Mouse (Mus musculus): Measurements from ENCODE around the gene Hdac4.

Gene Hdac4

GRCm38 (mm10) chr1:92130470-92131100 is 64.9 kb downstream of the Hdac4 start:
- DNase-seq (ENCODE audit: low spot score in 2 of 2): peak; percentile 44 to 53

- DNase-seq (ENCODE audit: low spot score in 2 of 2): no peak
These were observed 65.7 kb downstream of the Hdac4 start for GRCm38 (mm10) chr1:92129751-92130150.

GRCm38 (mm10) chr1:92127785-92128184 is 67.7 kb downstream of the Hdac4 start:
- no peak for DNase-seq (ENCODE audit: low spot score in 2 of 2)

- no peak for DNase-seq (ENCODE audit: low spot score in 2 of 2)
These were observed 68.1 kb downstream of the Hdac4 start for GRCm38 (mm10) chr1:92127366-92127765.

GRCm38 (mm10) chr1:92124497-92125201 is 70.8 kb downstream of the Hdac4 start:
- no peak for DNase-seq (ENCODE audit: low spot score in 2 of 2)

- DNase-seq (ENCODE audit: low spot score in 2 of 2): no peak
These were observed 76.2 kb downstream of the Hdac4 start for GRCm38 (mm10) chr1:92119303-92119702.

- DNase-seq (ENCODE audit: low spot score in 2 of 2): no peak
These were observed 77.9 kb downstream of the Hdac4 start for GRCm38 (mm10) chr1:92117597-92117996.

GRCm38 (mm10) chr1:92116169-92116568 is 79.3 kb downstream of the Hdac4 start:
- DNase-seq (ENCODE audit: low spot score in 2 of 2): no peak

- DNase-seq (ENCODE audit: low spot score in 2 of 2): no peak
These were observed 81.4 kb downstream of the Hdac4 start for GRCm38 (mm10) chr1:92114091-92114490.

GRCm38 (mm10) chr1:92113243-92114009 is 82.1 kb downstream of the Hdac4 start:
- DNase-seq (ENCODE audit: low spot score in 2 of 2): no peak

GRCm38 (mm10) chr1:92112591-92112990 is 82.9 kb downstream of the Hdac4 start:
- no peak for DNase-seq (ENCODE audit: low spot score in 2 of 2)

GRCm38 (mm10) chr1:92111551-92111950 is 83.9 kb downstream of the Hdac4 start:
- DNase-seq (ENCODE audit: low spot score in 2 of 2): no peak

GRCm38 (mm10) chr1:92111026-92111425 is 84.5 kb downstream of the Hdac4 start:
- DNase-seq (ENCODE audit: low spot score in 2 of 2): no peak

- no peak for DNase-seq (ENCODE audit: low spot score in 2 of 2)
These were observed 86.3 kb downstream of the Hdac4 start for GRCm38 (mm10) chr1:92109221-92109620.

- DNase-seq (ENCODE audit: low spot score in 2 of 2): no peak
These were observed 86.9 kb downstream of the Hdac4 start for GRCm38 (mm10) chr1:92108556-92108955.

GRCm38 (mm10) chr1:92107996-92108395 is 87.5 kb downstream of the Hdac4 start:
- no peak for DNase-seq (ENCODE audit: low spot score in 2 of 2)

- DNase-seq (ENCODE audit: low spot score in 2 of 2): no peak
These were observed 88.0 kb downstream of the Hdac4 start for GRCm38 (mm10) chr1:92107521-92107920.

- DNase-seq (ENCODE audit: low spot score in 2 of 2): no peak
These were observed 88.9 kb downstream of the Hdac4 start for GRCm38 (mm10) chr1:92106486-92107160.

GRCm38 (mm10) chr1:92104718-92105117 is 90.8 kb downstream of the Hdac4 start:
- DNase-seq (ENCODE audit: low spot score in 2 of 2): no peak

- no peak for DNase-seq (ENCODE audit: low spot score in 2 of 2)
These were observed 91.5 kb downstream of the Hdac4 start for GRCm38 (mm10) chr1:92103971-92104370.

- no peak for DNase-seq (ENCODE audit: low spot score in 2 of 2)
These were observed 92.1 kb downstream of the Hdac4 start for GRCm38 (mm10) chr1:92103377-92103776.

GRCm38 (mm10) chr1:92102825-92103224 is 92.7 kb downstream of the Hdac4 start:
- no peak for DNase-seq (ENCODE audit: low spot score in 2 of 2)
